Mouse (Mus musculus) inflammation-experienced regulatory T-cells, adult 6 months (primary cell): ENCODE data around the gene Map7. TPM values are rescaled to one million over a fixed set of nuclear protein-coding genes. Genes with fewer than 3 reads are reported as not detected.

Experiments
- ATAC-seq: one replicate; pipeline ENCODE4 v1.8.0; 2017
- polyA plus RNA-seq, 3 experiments: library from polyadenylated mRNA; unstranded; fragments of 100-300 nt; shearing (Covaris generic); gene quantifications; one replicate each; pipeline ENCODE4 v1.2.1; 2017

Gene Map7
- polyA plus RNA-seq, 3 experiments from 2014 or later: 2.0 to 6.1 (median 5.4) TPM

DNA sequence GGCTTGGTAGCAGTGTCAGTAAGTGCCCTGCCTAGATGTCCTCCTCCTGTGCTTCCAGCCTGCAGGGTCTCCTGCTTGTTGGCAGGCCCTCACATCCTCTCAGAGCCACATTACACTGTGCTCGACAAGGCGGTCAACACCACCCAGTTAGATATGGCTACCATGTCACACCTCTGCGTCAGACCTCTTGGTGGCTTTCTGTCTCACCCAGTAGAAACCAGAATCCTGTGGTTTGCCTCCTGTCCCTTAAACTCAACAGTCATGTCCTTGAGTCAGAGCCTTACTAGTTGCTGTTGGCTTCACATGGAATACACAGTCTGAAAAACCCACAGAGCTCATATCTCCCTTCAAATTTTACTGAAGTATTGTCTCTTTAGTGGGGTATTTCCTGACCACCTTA, 87.4 kb downstream of the Map7 start:
- no peak for ATAC-seq

DNA sequence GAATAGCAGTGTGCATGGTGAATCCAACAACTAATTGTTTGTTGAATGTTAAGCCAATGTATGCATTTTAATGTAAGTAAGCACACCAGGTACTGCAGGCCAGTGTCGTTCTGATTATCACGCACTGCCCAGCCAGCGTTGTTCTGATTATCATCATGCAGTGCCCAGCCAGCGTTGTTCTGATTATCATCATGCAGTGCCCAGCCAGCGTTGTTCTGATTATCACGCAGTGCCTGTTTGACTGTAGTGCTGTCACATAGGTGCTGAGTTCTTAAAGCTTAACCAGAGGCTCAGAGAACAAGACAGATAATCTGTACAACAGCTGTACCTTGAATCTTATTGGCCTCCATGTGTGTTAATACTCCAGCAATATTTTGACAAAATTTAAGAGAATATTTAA, 88.0 kb downstream of the Map7 start:
- no peak for ATAC-seq

DNA sequence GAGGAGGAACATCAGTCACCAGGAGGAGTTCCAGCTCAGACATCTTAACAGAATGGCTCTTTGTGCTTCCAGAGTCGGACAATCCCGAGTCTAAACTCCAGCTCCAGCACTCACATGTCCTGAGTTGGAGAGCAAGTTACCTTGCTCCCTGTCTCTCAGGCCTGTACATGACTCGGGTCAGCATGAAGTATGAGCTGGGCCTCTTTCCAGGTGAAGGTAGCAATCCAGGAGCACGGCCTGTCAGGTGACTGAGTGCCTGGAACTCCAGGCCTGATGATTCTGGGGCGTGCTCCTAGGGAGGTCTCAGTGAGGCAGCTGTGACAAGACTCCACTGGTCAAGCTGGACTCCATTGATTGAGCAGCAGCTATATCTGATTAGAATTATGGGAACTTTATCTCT, 90.0 kb downstream of the Map7 start:
- ATAC-seq: no peak

DNA sequence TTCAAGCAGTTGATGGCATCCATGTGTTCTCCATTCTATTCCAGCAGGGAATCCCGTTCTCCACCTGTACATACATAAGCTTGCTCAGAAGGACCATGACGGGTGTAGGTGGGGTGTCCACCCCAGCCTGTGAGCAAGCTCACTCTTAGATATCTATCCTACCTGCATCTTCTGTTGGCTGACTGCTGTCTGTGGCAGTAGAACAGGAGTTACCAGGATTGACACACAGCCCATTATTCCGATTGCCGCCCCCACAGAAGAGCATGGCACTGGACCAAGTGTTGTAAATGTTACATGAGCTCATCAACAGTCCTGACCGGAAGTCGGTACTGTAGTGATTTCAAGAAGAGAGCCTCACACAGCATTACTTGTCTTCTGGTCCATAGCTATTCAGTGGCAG, 92.6 kb downstream of the Map7 start:
- ATAC-seq: no peak

DNA sequence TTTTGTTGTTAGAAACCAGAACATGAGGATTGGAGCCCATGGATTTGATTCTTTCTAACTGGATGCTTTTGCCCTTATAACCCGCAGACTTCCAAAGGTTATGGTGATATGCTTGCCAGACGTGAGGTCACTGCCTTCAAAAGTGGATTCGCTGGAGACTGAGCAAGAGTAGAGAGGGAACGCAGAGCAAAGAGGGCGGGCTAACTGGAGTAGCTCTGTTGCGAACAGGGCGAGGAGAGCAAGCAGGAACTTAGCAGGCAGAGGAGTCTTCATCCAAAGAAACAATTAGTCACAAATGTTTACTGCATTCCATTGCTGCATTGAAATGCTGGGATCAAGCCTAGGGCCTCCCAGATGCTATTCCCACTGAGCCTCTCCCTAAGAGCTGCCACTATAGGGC, 95.0 kb downstream of the Map7 start:
- no peak for ATAC-seq

DNA sequence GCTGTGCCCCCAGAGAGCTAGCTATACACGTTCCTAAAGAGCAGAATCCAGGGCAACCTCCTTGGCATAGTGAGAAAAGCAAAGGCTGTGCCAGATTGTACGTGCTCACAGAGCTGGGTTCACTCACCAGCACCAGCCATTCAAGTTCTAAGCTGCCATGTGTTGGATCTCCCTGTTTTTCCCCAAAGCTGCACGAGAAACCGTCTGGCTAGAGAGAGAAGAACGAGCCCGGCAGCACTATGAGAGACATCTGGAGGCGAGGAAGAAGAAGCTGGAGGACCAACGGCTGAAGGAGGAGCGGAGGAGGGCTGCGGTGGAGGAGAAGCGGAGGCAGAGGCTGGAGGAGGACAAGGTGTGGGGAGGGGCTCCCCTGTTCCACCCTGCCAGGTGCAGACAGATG, 96.8 kb downstream of the Map7 start:
- no peak for ATAC-seq

DNA sequence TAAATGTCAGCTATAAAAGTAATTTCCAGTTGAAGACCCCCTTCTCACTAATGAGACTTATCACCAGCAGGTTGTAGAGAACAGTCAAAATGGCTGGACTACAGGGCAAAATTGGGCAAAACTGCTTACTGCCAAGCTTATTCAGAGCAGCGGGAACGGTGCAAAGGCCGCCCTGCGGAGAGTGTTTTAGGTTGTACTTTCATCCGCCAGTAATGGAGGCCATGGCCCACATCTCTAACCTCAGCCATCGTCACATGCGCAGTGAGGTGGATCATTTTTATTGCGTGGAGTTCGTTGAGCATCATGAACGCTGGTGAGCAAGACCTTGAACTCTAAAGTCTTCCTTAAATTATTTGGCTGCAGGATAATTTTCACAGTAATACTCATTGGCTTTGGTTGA, 100.8 kb downstream of the Map7 start:
- ATAC-seq: no peak

DNA sequence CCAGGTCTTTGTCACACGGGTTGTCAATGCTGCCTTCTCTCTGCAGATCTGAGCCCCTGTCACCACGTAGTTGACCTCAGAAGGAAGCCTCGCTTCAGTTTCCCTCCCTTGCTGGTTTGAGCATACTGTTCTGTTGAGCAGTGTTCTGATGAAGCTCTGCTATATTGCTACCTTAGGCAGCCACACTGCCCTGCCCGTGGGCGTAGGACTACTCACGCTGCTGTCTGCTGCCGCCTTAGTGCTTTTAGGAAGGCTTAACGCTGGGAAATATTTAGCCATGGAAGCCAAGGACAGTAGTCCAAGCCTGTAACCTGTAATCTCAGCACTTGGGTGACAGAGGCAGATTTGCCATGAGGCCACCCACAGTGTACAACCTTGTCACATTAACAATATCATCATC, 107.3 kb downstream of the Map7 start:
- ATAC-seq: no peak

DNA sequence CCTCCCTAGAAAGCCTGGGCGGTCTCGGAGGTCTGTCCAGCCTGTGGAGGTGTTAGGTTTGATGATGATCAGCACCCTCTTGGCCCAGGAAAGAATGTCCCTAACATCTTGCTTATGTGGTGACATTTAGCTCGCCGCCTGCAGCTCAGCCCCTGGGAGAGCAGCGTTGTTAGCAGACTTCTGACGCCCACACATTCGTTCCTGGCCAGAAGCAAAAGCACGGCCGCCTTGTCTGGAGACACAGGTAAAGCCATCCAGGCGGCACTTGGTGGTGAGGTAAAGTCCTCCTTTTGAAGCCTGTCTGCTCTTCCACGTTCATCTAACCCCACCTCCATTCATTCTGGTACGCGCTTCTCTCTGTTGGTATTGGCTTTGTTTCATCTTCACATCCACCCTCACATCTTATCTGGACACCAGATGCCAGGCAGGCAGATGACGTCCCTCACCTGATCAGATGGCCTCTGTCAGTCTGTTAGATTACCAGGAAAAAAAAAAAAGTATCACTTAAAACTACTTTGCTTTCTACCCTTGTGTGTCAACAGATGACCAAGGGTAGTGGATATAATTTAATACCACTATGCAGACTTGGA, 108.9 kb downstream of the Map7 start:
- ATAC-seq: no peak

DNA sequence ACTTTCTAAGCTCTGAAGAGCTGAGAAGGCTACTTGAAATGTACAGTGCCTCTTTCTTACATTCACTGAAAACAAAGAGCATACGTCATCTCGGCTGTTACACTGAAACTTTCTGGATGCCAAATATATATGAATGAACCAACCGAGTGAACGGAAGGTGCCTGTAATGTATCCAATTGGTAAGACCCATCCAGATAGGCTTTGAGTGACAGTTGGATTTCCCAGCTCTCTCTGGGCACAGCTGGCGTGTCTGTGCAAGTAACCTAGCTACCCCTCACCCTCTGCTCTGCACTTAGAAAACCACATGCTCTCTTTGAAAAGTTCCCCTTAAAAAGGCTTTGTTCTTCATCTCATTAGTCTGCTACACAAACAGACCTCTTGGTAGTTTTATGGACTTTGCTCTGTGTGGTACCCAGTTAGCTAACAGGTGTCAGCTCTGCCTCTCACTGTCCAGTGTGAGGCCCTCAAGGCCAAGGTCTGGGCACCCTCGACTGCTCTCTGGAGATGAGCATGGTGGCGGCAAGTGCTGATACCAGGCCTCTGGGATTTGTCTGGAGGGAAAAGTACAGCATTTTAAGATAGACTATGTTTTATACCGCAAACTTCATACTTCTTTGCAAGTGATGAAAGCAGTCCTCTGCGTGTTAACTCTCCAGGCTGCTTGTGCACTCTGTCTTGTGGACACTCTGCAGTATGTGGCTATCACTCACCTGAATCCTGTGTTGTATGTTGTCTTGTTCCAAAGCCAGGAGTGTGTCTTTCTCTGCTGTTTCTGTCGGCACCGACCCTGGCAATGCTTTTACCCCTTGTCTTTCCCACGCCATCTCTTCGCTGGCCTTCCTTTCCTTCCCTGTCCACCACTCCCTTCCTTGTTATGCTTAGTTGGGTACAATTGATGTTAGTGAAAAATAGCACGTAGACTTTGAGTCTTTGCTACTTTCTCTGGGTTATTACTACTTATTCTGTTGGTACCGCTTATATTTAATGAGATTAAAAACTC, 109.8 kb downstream of the Map7 start:
- ATAC-seq: no peak

DNA sequence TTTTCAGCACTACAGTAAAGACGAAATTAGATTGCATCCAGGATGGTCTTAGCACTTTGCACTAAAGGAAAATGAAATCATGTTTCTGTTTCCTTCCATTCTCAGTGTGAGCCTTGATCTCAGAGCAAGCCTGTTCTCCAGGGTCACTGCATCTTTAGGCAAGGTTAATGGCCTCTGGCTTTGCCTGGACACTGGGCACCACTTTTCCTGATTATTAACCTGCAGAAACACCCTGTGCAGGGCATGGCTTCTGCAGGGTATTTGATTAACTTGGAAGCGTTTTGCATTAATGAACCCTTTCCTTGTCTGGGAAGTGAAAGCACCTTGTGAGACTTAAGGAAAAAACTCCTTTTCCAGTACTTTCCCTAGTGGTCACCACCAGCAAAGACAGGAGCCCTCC, 111.2 kb downstream of the Map7 start:
- ATAC-seq: no peak

DNA sequence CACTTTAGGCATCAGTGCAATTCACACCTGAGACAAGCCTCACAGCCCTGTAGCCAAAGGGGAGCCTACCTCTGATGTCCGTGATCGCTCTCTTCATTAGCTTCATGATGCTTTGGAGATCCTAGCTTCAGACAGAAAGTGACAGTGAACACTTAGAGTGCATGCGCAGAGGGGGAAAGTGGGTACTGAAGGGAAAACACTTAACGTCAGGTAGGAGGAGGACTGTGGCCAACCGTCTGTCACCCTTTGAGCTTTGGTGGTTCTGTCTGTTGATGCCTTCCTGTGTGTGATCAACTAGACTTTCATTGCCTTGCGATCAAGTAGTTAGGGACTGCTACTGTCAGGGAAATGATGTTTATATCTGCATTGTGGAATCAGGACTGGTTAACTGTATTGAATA, 114.6 kb downstream of the Map7 start:
- no peak for ATAC-seq

DNA sequence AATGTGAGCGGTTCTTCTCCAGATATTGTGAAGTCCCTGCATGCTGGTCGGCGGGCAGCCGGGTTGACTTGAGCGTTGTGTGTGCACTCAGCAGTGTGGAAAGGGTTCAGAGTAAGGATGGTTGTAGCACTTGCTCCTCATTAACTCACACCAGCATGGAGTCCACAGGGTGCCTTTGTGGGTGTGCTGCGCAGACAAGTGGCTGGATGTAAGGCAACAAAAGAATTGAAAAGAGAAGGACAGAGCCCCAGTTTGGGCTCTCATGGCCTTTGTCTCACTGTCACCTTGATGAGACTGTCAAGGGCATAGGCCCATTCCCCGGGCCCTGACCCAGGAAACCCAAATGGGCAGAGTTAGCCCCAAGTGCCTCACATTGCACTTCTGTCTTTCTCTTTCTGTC, 116.2 kb downstream of the Map7 start:
- no peak for ATAC-seq

DNA sequence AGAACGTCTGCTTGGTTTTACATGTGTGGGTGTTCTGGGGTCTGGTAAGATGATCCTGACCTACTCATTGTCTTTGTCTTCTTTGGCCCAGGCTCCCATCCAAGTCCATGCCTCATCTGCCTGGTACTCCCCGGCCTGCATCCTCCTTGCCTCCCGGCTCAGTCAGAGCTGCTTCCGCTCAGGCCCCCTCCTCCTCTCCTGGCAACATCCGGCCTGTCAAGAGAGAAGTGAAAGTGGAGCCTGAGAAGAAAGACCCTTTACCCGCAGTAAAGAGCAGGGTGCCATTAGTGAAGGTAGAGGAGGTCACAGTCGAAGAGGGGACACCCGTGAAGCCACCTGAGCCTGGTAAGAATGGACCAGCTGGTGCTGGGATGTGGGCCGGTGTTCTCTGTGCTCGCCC, 118.8 kb downstream of the Map7 start:
- ATAC-seq: peak; percentile 98

DNA sequence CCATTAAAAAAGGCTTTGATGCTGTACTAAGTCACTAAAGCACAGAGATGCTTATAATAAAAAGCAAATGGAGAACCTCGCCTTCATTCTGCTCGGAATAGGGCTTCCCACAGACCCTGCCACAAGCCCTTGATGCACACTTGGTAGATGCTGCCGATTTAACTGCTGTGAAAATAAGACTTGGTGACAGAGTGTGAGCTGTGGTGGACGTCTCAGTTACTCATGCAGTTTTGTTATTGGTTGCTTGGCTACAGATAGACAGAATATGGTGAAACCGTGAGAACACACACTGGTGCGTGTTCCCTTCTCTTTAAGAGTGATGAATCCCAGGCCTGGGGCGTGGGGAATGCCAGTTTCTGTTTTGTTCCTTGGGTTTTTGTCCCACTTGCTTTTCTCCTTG, 120.7 kb downstream of the Map7 start:
- ATAC-seq: no peak

DNA sequence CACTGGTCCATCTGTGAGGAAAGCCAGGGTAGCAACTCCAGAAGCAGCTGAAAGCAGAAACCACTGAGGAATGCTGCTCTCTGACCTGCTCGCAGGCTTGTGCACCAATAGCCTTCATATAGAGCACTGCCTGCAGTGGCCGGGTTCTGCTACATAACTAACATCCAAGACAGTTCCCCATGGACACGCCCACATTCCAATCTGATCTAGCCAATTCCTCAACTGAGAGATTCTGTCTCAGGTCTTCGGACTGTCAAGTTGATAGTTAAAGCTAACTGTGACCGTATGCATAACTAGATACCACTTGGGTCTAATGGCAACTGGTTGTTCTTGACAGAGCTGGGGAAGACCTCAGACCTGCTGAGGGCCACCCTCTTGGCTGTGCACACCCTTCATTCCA, 124.1 kb downstream of the Map7 start:
- no peak for ATAC-seq

DNA sequence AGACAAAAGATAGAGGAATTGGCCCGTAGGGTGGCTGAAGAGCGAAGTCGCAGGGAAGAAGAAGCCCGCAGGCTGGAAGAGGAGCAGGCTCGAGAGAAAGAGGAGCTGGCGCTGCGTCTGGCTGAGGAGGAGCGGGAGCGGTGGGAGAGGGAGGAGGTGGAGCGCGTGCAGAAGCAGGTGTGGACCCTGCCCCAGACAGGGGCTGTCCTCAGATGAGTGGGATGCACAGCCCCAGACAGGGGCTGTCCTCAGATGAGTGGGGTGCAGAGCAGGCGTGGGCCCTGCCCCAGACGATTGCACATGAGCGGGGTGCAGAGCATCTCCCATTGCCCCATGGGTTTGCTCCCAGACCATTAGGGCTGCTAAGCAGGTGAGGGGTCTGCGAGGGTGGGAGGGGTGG, 125.0 kb downstream of the Map7 start:
- ATAC-seq: no peak

DNA sequence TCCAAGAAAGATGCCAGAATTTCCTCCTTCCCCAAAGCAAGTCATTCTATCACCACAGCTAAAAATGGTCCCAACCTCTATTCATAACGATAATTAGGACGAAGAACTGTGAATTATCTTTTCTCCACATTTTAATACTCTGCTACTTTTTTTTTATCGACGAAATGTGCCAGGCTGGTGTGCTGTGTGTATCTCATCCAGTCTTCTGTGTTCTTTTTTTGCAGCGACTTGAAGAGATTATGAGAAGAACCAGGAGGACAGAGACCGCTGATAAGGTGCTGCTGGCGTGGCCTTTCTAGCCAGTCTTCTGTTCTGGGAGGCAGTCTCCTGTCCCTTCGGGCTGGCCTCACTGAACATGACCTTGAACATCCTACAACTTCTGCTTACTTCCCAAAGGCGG, 125.8 kb downstream of the Map7 start:
- no peak for ATAC-seq

DNA sequence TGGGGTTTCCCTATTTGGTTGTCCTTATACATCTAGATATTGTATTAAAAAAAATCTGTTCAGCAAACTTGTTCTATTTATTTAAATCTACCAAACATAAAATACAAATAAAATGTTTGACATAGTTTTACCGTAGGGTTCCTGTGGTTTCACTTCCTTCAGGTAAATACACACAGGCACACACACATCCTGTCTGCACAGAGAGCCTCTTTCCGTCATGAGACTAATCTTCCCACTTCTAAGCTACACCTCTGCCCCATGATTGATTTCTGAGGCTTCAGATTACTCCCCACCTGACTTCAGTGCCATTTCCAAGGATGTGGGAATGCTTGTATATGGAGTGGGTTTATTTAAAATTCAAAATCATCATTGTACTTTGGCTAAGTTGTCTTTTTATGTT, 133.2 kb downstream of the Map7 start:
- peak; percentile 86 for ATAC-seq

DNA sequence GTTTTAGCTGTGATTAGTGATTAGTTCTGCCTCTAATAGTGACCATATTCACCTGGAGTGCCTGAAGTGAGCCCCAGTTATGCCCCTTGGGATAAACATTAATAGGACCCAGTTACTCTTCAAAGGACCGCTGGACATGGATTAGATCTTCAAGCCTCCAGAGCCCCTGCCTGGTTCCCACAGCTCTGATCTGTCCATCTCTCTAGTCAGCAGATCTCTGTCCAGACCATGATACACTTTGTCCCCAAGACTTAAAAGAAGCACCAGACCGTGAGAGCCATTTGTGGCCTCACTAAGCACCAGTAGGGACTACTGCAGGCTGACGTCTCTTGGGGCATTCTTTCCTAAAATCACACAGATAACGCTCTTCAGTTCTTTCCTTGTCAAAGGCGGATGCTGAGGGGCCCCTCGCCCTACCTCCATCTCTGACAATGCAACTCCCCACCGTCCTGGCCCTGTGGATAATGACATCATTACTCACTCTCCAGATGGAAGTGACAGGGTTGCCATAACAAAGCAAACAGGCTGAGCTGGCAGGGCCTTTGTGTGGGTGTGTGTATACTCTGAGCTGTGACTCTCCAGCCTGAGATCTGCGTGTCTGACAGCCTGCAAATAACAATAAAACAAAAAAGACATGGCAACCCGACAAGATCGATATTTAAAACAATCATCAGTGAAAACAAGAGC, 137.2 kb downstream of the Map7 start:
- no peak for ATAC-seq

DNA sequence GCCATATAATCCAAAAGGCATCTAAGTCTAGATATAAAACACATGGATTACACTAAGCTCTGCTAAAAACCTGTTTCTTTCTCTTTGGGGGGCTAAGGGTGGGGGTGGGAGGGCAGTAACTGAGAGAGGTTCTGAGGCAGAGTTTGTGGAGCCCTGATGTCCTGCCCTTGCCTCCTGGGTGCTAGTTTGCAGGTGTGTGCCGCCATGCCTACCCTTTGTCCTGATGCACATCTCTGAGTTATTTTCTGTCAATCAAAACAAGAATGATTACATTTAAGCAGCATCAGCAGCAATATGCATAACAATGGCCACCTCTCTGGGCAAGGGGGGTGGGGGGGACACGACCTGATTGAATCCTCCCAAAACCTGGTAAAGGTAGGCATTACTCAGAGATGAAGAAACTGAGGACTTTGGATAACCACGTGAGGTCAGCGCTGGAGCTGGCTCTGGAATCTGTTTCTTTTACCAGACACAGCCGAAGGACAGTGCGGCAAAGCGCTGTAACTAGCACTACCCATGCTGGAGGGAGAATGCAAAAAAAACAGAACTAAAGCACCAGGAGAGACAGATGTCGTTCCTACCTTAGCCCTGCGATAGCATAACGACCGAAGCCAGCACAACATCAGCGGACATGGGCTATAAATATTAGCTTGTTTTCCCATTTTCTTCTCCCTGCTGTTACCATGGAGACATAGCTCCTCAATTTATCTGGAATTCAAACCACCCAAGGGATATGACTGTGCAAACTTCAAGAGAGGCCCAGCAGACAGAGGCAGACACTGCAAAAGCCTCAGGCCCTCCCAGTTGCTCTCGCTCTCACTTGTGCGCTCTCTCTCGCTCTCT, 137.9 kb downstream of the Map7 start:
- no peak for ATAC-seq

DNA sequence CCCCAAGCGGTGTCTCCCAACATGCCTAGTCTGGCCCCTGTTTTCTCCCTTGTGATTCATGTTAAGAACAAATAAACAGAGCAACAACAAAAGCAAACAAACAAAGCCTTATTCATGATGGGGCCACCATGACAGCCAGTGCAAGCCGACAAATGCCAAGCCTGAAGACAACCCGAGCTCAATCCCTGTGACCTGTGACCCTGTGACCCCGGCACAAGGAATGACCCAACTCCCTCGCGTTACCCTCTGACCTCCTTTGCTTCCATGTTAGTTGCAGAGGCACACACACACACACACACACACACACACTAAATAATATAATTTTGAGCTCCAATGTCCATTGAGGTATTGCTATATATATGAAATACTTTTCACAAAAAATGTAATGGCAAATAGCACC, 139.1 kb downstream of the Map7 start:
- no peak for ATAC-seq

DNA sequence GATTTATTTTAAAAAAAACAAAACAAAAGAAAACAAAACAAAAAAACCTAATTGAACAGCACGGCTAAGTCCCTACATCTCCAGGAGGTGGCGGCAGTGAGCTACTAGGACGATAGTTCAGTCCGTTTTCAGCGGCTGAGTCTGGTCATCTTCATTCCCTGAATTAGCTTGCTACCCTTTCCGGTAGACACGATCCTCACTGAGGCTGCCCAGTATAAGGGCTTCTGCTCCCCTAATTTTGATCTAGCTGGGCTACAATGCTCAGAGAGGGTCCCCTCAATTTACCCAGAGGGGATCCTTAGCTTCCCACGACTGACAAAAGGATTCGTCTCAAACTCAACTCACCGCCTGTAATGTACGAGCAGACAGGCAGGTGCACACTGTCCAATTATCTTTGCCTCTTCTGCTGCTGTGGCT, 142.2 kb downstream of the Map7 start:
- peak; percentile 95 for ATAC-seq
